Mouse (Mus musculus) liver, adult 2 months (tissue): ENCODE results near the gene Gm42957.

Source experiments
- CTCF ChIP-seq: fragments of 200-500 bp; IDR thresholded peaks from 2 replicates; pipeline ENCODE4 v1.5.1; 2011; ENCODE audit warnings: low read depth, low read length, control low read depth
- POLR2A ChIP-seq: fragments of 200-500 bp; IDR thresholded peaks from 2 replicates; pipeline ENCODE4 v1.6.1; 2011; ENCODE audit warnings: low read length, control low read depth; ENCODE audit not compliant: insufficient read depth; ENCODE audit errors: extremely low read depth

DNA sequence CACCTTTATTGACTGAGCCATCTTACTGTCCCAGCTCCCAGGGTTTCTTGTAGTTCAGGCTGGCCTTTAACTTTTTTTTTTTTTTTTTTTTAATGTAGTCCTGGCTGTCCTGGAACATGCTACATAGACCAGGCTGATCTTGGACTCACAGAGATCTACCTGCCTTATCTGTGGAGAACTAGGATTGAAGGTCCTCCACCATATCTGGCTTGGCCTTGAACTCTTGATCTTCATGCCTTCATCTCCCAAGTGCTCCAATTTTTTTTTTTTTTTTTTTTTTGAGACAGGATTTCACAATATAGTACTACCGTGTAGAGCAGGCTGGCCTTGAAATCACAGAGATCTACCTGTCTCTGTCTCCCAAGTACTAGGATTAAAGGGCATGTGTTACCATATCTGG lies 58.3 kb downstream of the Gm42957 start:
- TF ChIP-seq CTCF = no peak
- no peak for TF ChIP-seq POLR2A
